Mouse (Mus musculus): ENCODE measurements around the gene Cdk14.

Gene Cdk14

GRCm38 (mm10) chr5:5109621-5110020 is 310.5 kb downstream of the Cdk14 start:
- in situ Hi-C loops (cut with MboI, MseI): no loop called here

GRCm38 (mm10) chr5:5109017-5109416 is 311.1 kb downstream of the Cdk14 start:
- in situ Hi-C loops (cut with MboI, MseI): no loop called here

GRCm38 (mm10) chr5:5096248-5096915 is 323.7 kb downstream of the Cdk14 start:
- in situ Hi-C loops (cut with MboI, MseI): no loop called here

GRCm38 (mm10) chr5:5092736-5093135 is 327.4 kb downstream of the Cdk14 start:
- in situ Hi-C loops (cut with MboI, MseI): no loop called here

GRCm38 (mm10) chr5:5071526-5071925 is 348.6 kb downstream of the Cdk14 start:
- in situ Hi-C loops (cut with MboI, MseI): no loop called here

GRCm38 (mm10) chr5:5064686-5065085 is 355.4 kb downstream of the Cdk14 start:
- in situ Hi-C loops (cut with MboI, MseI): no loop called here

- in situ Hi-C loops (cut with MboI, MseI): no loop called here
Measured at GRCm38 (mm10) chr5:5056102-5056883, 363.8 kb downstream of the Cdk14 start.

- in situ Hi-C loops (cut with MboI, MseI): no loop called here
Measured at GRCm38 (mm10) chr5:5055494-5055893, 364.6 kb downstream of the Cdk14 start.

GRCm38 (mm10) chr5:5054270-5054669 is 365.8 kb downstream of the Cdk14 start:
- in situ Hi-C loops (cut with MboI, MseI): no loop called here

GRCm38 (mm10) chr5:5044326-5044725 is 375.8 kb downstream of the Cdk14 start:
- in situ Hi-C loops (cut with MboI, MseI): no loop called here

- in situ Hi-C loops (cut with MboI, MseI): no loop called here
Measured at GRCm38 (mm10) chr5:5042735-5043134, 377.4 kb downstream of the Cdk14 start.

GRCm38 (mm10) chr5:5041480-5041879 is 378.6 kb downstream of the Cdk14 start:
- in situ Hi-C loops (cut with MboI, MseI): no loop called here

- in situ Hi-C loops (cut with MboI, MseI): loop anchor here in 1 of 2 experiments (10.0 kb wide), 1 partner anchor 1035 kb away; no protein-coding TSS in a partner anchor
Measured at GRCm38 (mm10) chr5:5039700-5040284, 380.3 kb downstream of the Cdk14 start.

- in situ Hi-C loops (cut with MboI, MseI): loop anchor here in 1 of 2 experiments (10.0 kb wide), 1 partner anchor 1029 kb away; no protein-coding TSS in a partner anchor
Measured at GRCm38 (mm10) chr5:5033445-5033844, 386.7 kb downstream of the Cdk14 start.

- in situ Hi-C loops (cut with MboI, MseI): loop anchor here in 1 of 2 experiments (10.0 kb wide), 1 partner anchor 1028 kb away; no protein-coding TSS in a partner anchor
Measured at GRCm38 (mm10) chr5:5032847-5033246, 387.3 kb downstream of the Cdk14 start.

GRCm38 (mm10) chr5:5032446-5032845 is 387.7 kb downstream of the Cdk14 start:
- in situ Hi-C loops (cut with MboI, MseI): loop anchor here in 1 of 2 experiments (10.0 kb wide), 1 partner anchor 1028 kb away; no protein-coding TSS in a partner anchor

- in situ Hi-C loops (cut with MboI, MseI): loop anchor here in 1 of 2 experiments (10.0 kb wide), 1 partner anchor 1026 kb away; no protein-coding TSS in a partner anchor
Measured at GRCm38 (mm10) chr5:5030431-5030830, 389.7 kb downstream of the Cdk14 start.

GRCm38 (mm10) chr5:5018959-5019358 is 401.2 kb downstream of the Cdk14 start:
- in situ Hi-C loops (cut with MboI, MseI): no loop called here

- in situ Hi-C loops (cut with MboI, MseI): no loop called here
Measured at GRCm38 (mm10) chr5:5018242-5018641, 401.9 kb downstream of the Cdk14 start.

GRCm38 (mm10) chr5:5013783-5014182 is 406.3 kb downstream of the Cdk14 start:
- in situ Hi-C loops (cut with MboI, MseI): no loop called here

- in situ Hi-C loops (cut with MboI, MseI): no loop called here
Measured at GRCm38 (mm10) chr5:5012521-5013346, 407.4 kb downstream of the Cdk14 start.
